Mouse (Mus musculus) midbrain, embryonic 16.5 days (tissue): ENCODE measurements around the gene Spaca4. TPM values are rescaled to one million over a fixed set of nuclear protein-coding genes. Genes with fewer than 3 reads are reported as not detected.

ENCODE experiments used
- ATAC-seq: fragments of 200-750 bp; cut with Nextera tagmentation; 2 replicates; pipeline ENCODE4 v1.8.0; 2017; ENCODE audit warnings: moderate TSS enrichment
- H3K27ac ChIP-seq: fragments of 300-500 bp; sonication (generic); 2 replicates; pipeline ENCODE4 v1.5.1; 2014; ENCODE audit warnings: mild to moderate bottlenecking, low read length, mixed read lengths
- H3K27me3 ChIP-seq: fragments of 300-500 bp; sonication (generic); 2 replicates; pipeline ENCODE4 v1.6.1; 2014; ENCODE audit warnings: low read depth, low read length, mixed read lengths; ENCODE audit not compliant: control insufficient read depth, insufficient read depth
- H3K36me3 ChIP-seq: fragments of 300-500 bp; sonication (generic); 2 replicates; pipeline ENCODE4 v1.6.1; 2014; ENCODE audit warnings: mild to moderate bottlenecking, low read length, moderate library complexity, mixed read lengths; ENCODE audit not compliant: control insufficient read depth, insufficient read depth
- H3K4me1 ChIP-seq: fragments of 300-500 bp; sonication (generic); 2 replicates; pipeline ENCODE4 v1.6.1; 2014; ENCODE audit warnings: mild to moderate bottlenecking, low read length, mixed read lengths; ENCODE audit not compliant: control insufficient read depth, insufficient read depth
- H3K4me2 ChIP-seq: fragments of 300-500 bp; sonication (generic); 2 replicates; pipeline ENCODE4 v1.6.1; 2014; ENCODE audit warnings: mild to moderate bottlenecking, low read length, mixed read lengths
- H3K4me3 ChIP-seq: fragments of 300-500 bp; sonication (generic); 2 replicates; pipeline ENCODE4 v1.5.1; 2014; ENCODE audit warnings: low read depth, mild to moderate bottlenecking, low read length, moderate library complexity, mixed read lengths
- H3K9ac ChIP-seq: fragments of 300-500 bp; sonication (generic); 2 replicates; pipeline ENCODE4 v1.6.1; 2014; ENCODE audit warnings: low read depth, low read length, mixed read lengths
- H3K9me3 ChIP-seq: fragments of 300-500 bp; sonication (generic); replicated peaks from 2 replicates; pipeline ENCODE4 v1.6.1; 2014; ENCODE audit warnings: mild to moderate bottlenecking, low read length, mixed read lengths; ENCODE audit not compliant: control insufficient read depth, poor library complexity, severe bottlenecking
- WGBS: fragments of 180-500 bp; shearing (Covaris S2); extraction: QIAGEN DNeasy Blood & Tissue Kit; methylation state at CpG from one replicate; pipeline ENCODE4 v1.1.7; 2014; 5-methylcytosine and 5-hydroxymethylcytosine counted together
- polyA plus RNA-seq: library from polyadenylated mRNA; unstranded; fragments of >200 nt; fragmentation: Nextera tagmentation; extraction: Ambion mirVana; gene quantifications from 2 replicates; pipeline ENCODE4 v1.2.1, GENCODE M21; 2015

Spaca4 gene
- polyA plus RNA-seq, 1 experiment from 2014 or later, result not detected

DNA sequence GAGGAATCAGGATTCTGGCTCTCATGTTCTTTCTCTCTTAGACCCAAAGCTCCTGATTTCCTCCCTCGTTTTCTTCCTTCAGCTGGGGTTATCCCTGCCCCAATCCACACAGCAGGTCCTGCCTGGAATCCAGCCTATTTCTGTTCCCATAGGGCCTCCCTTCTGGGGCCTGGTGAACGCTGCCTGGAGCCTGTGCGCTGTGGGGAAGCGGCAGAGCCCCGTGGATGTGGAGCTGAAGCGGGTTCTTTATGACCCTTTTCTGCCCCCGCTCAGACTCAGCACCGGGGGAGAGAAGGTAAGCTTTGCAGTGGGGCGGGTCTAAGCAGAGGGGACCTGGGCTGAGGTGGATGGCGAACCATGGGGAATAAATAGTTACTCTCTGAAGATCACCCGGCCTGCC is 24.5 kb downstream of the Spaca4 start:
- peaks cover 45% of the 10 kb centered on the region for H3K4me1 ChIP-seq
- H3K27me3 ChIP-seq, result peaks cover 3% of the 10 kb centered on the region; the same call in 1 of the 2 replicates
- H3K36me3 ChIP-seq, result no peaks in the 10 kb centered on the region
- peak overlapping the region; percentile 59 for H3K4me3 ChIP-seq
- H3K4me2 ChIP-seq, result peak overlapping the region; percentile 81
- H3K9me3 ChIP-seq, result no peaks in the 10 kb centered on the region
- ATAC-seq, result no peak
- peak overlapping the region; percentile 58 for H3K9ac ChIP-seq
- H3K27ac ChIP-seq, result peak overlapping the region; percentile 87
- whole genome bisulfite sequencing, result 26% methylated on average over 11 of the region's 11 CpGs

DNA sequence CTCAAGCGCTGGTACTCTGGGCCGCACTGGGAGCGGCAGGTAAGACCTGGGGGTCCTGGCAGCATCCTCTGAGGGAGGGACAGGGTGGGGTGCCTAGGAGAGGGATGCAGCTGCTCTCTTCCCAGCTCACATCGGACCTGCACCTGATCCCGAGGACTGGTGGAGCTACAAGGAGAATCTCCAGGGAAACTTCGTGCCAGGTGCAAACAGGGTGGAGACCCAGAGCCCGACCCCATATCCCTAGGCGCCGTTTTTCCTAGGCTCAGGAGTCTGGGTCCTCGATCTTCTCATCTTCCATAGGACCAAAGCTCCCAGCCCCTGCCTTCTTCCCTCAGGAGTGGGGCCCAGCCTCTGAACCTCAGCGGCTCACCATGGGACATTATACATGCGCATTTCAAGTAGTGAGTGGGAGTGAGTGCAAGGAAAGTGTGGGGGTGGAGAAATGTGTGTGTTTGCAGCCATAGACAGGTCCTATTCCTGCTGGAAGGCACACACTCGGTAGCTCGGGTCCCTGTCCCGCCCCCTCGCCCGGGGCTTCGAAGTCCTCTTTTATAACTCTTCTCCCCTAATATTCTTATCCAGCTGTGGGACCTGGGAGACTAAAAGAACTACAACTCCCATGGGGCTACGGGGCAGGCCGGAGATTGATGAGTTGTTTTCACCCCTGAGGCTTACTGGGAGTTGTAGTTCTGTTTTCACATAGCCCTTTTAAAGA is 25.2 kb downstream of the Spaca4 start:
- WGBS, result under 1% methylated on average over 19 of the region's 20 CpGs
- peak; percentile 4; the same call in 1 of the 2 replicates for ATAC-seq
- H3K4me3 ChIP-seq, result peak overlapping the region; percentile 59
- H3K27me3 ChIP-seq, result peaks cover 3% of the 10 kb centered on the region; the same call in 1 of the 2 replicates
- peaks cover 38% of the 10 kb centered on the region for H3K4me1 ChIP-seq
- H3K27ac ChIP-seq, result peak overlapping the region; percentile 87
- H3K36me3 ChIP-seq, result no peaks in the 10 kb centered on the region
- H3K9me3 ChIP-seq, result no peaks in the 10 kb centered on the region
- H3K9ac ChIP-seq, result peak overlapping the region; percentile 78
- peak overlapping the region; percentile 81 for H3K4me2 ChIP-seq

- ATAC-seq, result peak; percentile 9
- Histone ChIP-seq H3K36me3 (no peaks in the 10 kb centered on the region), H3K4me3 (peak within 1 kb of the TSS; percentile 59), H3K4me2 (peak within 1 kb of the TSS; percentile 81), H3K27me3 (peaks cover 3% of the 10 kb centered on the region; the same call in 1 of the 2 replicates), H3K9me3 (no peaks in the 10 kb centered on the region), H3K27ac (peak within 1 kb of the TSS; percentile 87), H3K4me1 (peaks cover 36% of the 10 kb centered on the region), H3K9ac (peak within 1 kb of the TSS; percentile 78)
- WGBS, result 1% methylated on average over 34 of the region's 36 CpGs
Measured at GRCm38 (mm10) chr7:45699523-45700141, 26.0 kb downstream of the Spaca4 start, which contains the start of gene Car11. Gene Car11, plus strand, starts transcription at chr7:45699843.

- 83% methylated on average over 6 of the region's 7 CpGs for WGBS
Measured at GRCm38 (mm10) chr7:45697894-45698293, 27.7 kb downstream of the Spaca4 start.

GRCm38 (mm10) chr7:45695098-45695497 is 30.5 kb downstream of the Spaca4 start:
- no peak for ATAC-seq
- 19% methylated on average over 6 of the region's 6 CpGs for WGBS
- H3K4me3 ChIP-seq, result no peak overlapping the region

More at GRCm38 (mm10) chr7:45697894-45698293, 27.7 kb downstream of the Spaca4 start:
- no peak for ATAC-seq
- H3K9ac ChIP-seq, result no peak overlapping the region
- H3K4me1 ChIP-seq, result peaks cover 25% of the 10 kb centered on the region
- no peak overlapping the region for H3K27ac ChIP-seq
- H3K36me3 ChIP-seq, result no peaks in the 10 kb centered on the region
- H3K27me3 ChIP-seq, result peaks cover 3% of the 10 kb centered on the region; the same call in 1 of the 2 replicates
- H3K9me3 ChIP-seq, result no peaks in the 10 kb centered on the region
- H3K4me2 ChIP-seq, result no peak overlapping the region
- no peak overlapping the region for H3K4me3 ChIP-seq

GRCm38 (mm10) chr7:45693921-45694591 is 31.6 kb downstream of the Spaca4 start, which contains the start of gene Sec1:
Gene Sec1, minus strand, starts transcription at chr7:45694402.
- Histone ChIP-seq H3K27ac (no peak within 1 kb of the TSS), H3K4me1 (peaks cover 6% of the 10 kb centered on the region; the same call in 1 of the 2 replicates), H3K4me2 (no peak within 1 kb of the TSS), H3K9ac (no peak within 1 kb of the TSS), H3K9me3 (no peaks in the 10 kb centered on the region), H3K36me3 (no peaks in the 10 kb centered on the region), H3K4me3 (no peak within 1 kb of the TSS), H3K27me3 (peaks cover 3% of the 10 kb centered on the region; the same call in 1 of the 2 replicates)
- WGBS, result 93% methylated on average over 50 of the region's 50 CpGs
- ATAC-seq, result no peak

More at GRCm38 (mm10) chr7:45695098-45695497, 30.5 kb downstream of the Spaca4 start:
- Histone ChIP-seq H3K4me2 (no peak overlapping the region), H3K27me3 (peaks cover 3% of the 10 kb centered on the region; the same call in 1 of the 2 replicates), H3K36me3 (no peaks in the 10 kb centered on the region), H3K4me1 (peaks cover 8% of the 10 kb centered on the region), H3K27ac (no peak overlapping the region), H3K9me3 (no peaks in the 10 kb centered on the region), H3K9ac (no peak overlapping the region)

DNA sequence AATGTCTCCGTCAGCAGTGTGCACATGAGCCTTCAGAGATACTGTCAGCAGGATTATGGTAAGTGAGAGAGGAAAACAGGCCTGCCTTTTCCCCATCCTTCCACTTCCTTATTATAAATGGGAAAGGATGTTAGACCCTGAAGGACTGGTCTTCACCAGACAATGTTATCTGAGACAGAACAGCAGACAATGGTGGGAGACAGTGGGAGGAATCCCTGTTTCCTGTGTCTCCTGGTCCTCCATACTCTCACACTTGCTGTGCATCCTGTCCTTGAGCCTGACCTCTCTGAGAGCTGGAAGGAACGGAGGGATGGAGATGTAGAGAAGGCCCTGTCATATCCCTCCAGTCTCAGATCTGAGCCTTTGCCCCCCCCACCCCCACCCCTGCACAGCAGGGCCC is 33.2 kb downstream of the Spaca4 start:
- WGBS, result 88% methylated on average over 2 of the region's 2 CpGs
- ATAC-seq, result no peak
- Histone ChIP-seq H3K27me3 (no peaks in the 10 kb centered on the region), H3K27ac (no peak overlapping the region), H3K36me3 (no peaks in the 10 kb centered on the region), H3K4me1 (no peaks in the 10 kb centered on the region), H3K9me3 (no peaks in the 10 kb centered on the region), H3K4me3 (no peak overlapping the region), H3K4me2 (no peak overlapping the region), H3K9ac (no peak overlapping the region)

DNA sequence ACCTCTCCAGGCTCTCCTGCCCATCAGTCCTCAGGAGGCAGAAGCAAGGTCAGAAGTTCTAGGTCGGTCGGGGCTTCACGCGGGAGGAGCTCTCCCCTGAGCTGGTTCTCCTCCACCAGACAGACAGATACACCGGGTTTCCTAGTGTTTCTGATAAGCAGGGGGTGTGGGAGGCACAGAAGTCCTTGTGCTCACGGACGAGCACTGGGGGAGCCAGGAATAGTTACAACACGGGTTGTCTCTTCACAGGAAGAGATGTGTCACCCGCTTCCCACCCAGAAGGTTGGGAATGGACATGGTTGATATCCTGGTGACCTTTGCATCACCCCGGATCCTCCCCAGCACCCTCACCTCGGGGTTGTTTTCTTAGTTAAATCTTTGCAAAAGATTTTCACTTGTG is 35.8 kb downstream of the Spaca4 start:
- Histone ChIP-seq H3K36me3 (no peaks in the 10 kb centered on the region), H3K4me1 (no peaks in the 10 kb centered on the region), H3K9ac (no peak overlapping the region), H3K4me2 (no peak overlapping the region), H3K27me3 (no peaks in the 10 kb centered on the region), H3K4me3 (no peak overlapping the region), H3K9me3 (no peaks in the 10 kb centered on the region), H3K27ac (no peak overlapping the region)
- no peak for ATAC-seq
- WGBS, result 74% methylated on average over 11 of the region's 11 CpGs
